Mouse (Mus musculus) kidney, adult 2 months (tissue): ENCODE measurements around the gene Mbnl2.

Source experiments
- CTCF ChIP-seq: fragments of 200-500 bp; conservative IDR thresholded peaks from 2 replicates; pipeline ENCODE4 v1.5.1; 2011; ENCODE audit warnings: low read depth, mild to moderate bottlenecking, control low read depth, low read length, moderate library complexity, mixed read lengths; ENCODE audit not compliant: insufficient read depth, insufficient read length
- POLR2A ChIP-seq: fragments of 200-500 bp; IDR thresholded peaks from one replicate; pipeline ENCODE4 v1.6.1; 2011; ENCODE audit warnings: low read depth, low read length, control low read depth

DNA sequence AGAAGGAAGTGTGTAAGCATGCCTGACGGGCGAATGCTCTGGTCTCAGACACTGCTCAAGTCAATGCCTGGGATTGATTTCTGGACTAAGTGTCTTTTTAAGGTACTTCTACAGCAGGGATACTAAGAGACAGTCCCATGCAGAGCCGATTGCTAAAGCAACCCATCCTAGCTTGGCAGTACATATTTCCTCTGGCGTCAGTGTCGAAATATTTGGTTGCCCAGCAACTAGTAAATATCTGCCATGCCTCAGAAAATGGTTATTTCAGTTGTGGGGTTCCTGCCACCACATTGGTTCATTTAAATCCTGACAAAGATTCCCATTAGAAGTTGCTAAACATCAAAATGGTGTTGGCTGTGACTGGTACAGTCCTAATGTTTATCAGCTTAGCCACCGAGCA, 66.4 kb downstream of the Mbnl2 start:
- TF ChIP-seq POLR2A, result no peak
- no peak for TF ChIP-seq CTCF
